ENCODE assay signal across 10 mouse cellular contexts in the genomic region with DNA sequence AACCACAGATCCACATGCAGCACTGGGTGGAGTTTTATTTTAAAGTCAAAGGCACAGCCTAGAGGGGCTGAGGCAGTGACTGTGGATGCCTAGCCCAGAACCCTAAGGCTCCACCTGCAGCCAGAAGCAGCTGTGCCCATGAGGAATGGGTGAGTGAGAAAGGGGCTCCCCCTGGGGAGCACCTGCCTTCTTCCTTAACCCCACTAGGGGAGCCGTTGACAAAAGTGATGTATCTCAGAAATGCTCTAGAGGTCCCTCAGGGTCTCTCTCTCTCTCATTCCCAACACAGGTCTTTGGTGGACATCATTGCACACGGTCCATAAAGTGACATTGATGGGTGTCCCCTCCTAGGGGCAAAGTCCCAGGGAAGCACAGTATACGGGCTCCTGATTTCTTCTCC. TPM values are rescaled to one million over a fixed set of nuclear protein-coding genes. Genes with fewer than 3 reads are reported as not detected.
DNase-seq lines count a peak whose midpoint lies in the region; ATAC-seq and TF ChIP-seq lines count a peak whose summit lies in the region.
"Had no signal": no experiment of that assay in that cellular context is flagged by ENCODE, and none has a peak within 500 bp of the region (broad histone marks: within the 10 kb centered on the region; RNA-seq: fewer than 3 reads in every experiment).

No protein-coding gene starts in this region.

- TF ChIP-seq CTCF in E14TG2a.4 (conservative IDR thresholded peaks at IDR 0.05; ENCODE audit: low read length) = peak; percentile 36

- 25% methylated on average over 3 of the region's 3 CpGs for WGBS in kidney, embryonic 15.5 days
- 26% methylated on average over 3 of the region's 3 CpGs for WGBS in kidney, embryonic 16.5 days
- 11% methylated on average over 3 of the region's 3 CpGs for WGBS in hindbrain, embryonic 13.5 days

- ATAC-seq in kidney, embryonic 15.5 days (replicated peaks; ENCODE audit: low FRiP score) = no peak
- no peak for ATAC-seq in kidney, embryonic 16.5 days (ENCODE audit: low FRiP score, low TSS enrichment)
- ATAC-seq in hindbrain, embryonic 13.5 days (ENCODE audit: low FRiP score) = no peak

- H3K9ac ChIP-seq in kidney, embryonic 15.5 days = no peak overlapping the region
- H3K9ac ChIP-seq in kidney, embryonic 16.5 days (replicated peaks; ENCODE audit: low read length) = no peak overlapping the region
- no peak overlapping the region for H3K9ac ChIP-seq in hindbrain, embryonic 13.5 days

- H3K36me3 ChIP-seq in kidney, embryonic 15.5 days = peaks cover 21% of the 10 kb centered on the region
- H3K36me3 ChIP-seq in kidney, embryonic 16.5 days (ENCODE audit: insufficient read depth, low read length) = peaks cover 15% of the 10 kb centered on the region; the same call in 1 of the 2 replicates
- H3K36me3 ChIP-seq in E14TG2a.4 (ENCODE audit: insufficient read depth, low read length) = peaks cover 24% of the 10 kb centered on the region
- no peaks in the 10 kb centered on the region for H3K36me3 ChIP-seq in hindbrain, embryonic 13.5 days

- H3K27ac ChIP-seq in kidney, embryonic 15.5 days = no peak overlapping the region
- no peak overlapping the region for H3K27ac ChIP-seq in kidney, embryonic 16.5 days (ENCODE audit: low read length)
- no peak overlapping the region for H3K27ac ChIP-seq in hindbrain, embryonic 13.5 days

- H3K9me3 ChIP-seq in kidney, embryonic 15.5 days (replicated peaks) = no peaks in the 10 kb centered on the region
- no peaks in the 10 kb centered on the region for H3K9me3 ChIP-seq in kidney, embryonic 16.5 days (ENCODE audit: low read length)
- no peaks in the 10 kb centered on the region for H3K9me3 ChIP-seq in E14TG2a.4 (ENCODE audit: low read length)
- H3K9me3 ChIP-seq in hindbrain, embryonic 13.5 days = no peaks in the 10 kb centered on the region

- H3K4me1 ChIP-seq in kidney, embryonic 15.5 days = peaks cover 20% of the 10 kb centered on the region
- H3K4me1 ChIP-seq in kidney, embryonic 16.5 days (ENCODE audit: insufficient read depth, low read length) = peaks cover 19% of the 10 kb centered on the region
- peaks cover 67% of the 10 kb centered on the region for H3K4me1 ChIP-seq in E14TG2a.4 (replicated peaks; ENCODE audit: low read depth, low read length)
- peaks cover 29% of the 10 kb centered on the region for H3K4me1 ChIP-seq in hindbrain, embryonic 13.5 days (replicated peaks)

- peak; percentile 44 for DNase-seq in retina, embryonic 14.5 days (ENCODE audit: low spot score)
- no peak for DNase-seq in testis, postnatal 14 days (ENCODE audit: low spot score)
- no peak for DNase-seq in right cerebral cortex, adult 2 months (ENCODE audit: low spot score in 2 of 2)
- no peak for DNase-seq in frontal cortex, postnatal 10 days (ENCODE audit: low spot score in 2 of 2)
- DNase-seq: left cerebral cortex, postnatal 4 days; lung, adult 18-20 months had no signal

- H3K4me2 ChIP-seq in kidney, embryonic 15.5 days = 0 out of 2 replicates have a peak overlapping the region, but pooled peaks have one; percentile 56
- H3K4me2 ChIP-seq in kidney, embryonic 16.5 days (replicated peaks; ENCODE audit: low read depth, low read length) = no peak overlapping the region
- H3K4me2 ChIP-seq in hindbrain, embryonic 13.5 days = peak overlapping the region; percentile 58

- H3K27me3 ChIP-seq in kidney, embryonic 15.5 days = peaks cover 48% of the 10 kb centered on the region
- peaks cover 40% of the 10 kb centered on the region for H3K27me3 ChIP-seq in kidney, embryonic 16.5 days (ENCODE audit: insufficient read depth, low read length)
- H3K27me3 ChIP-seq in E14TG2a.4 (ENCODE audit: insufficient read depth, low read length) = peaks cover 54% of the 10 kb centered on the region
- H3K27me3 ChIP-seq in hindbrain, embryonic 13.5 days = peaks cover 63% of the 10 kb centered on the region

- no peak overlapping the region for H3K4me3 ChIP-seq in kidney, embryonic 15.5 days (replicated peaks)
- H3K4me3 ChIP-seq in kidney, embryonic 16.5 days (ENCODE audit: low read length) = no peak overlapping the region
- peak overlapping the region; percentile 77; the same call in 1 of the 2 replicates for H3K4me3 ChIP-seq in E14TG2a.4 (replicated peaks; ENCODE audit: low read length)
- H3K4me3 ChIP-seq in hindbrain, embryonic 13.5 days = no peak overlapping the region

RNA-seq across cellular contexts. Expression of a gene that starts 11.4 kb away (rescaled TPM):
- polyA plus RNA-seq in kidney, embryonic 15.5 days (2015; fragmentation: Nextera tagmentation; extraction: Ambion mirVana) = 19.2 and 22.3 TPM in 2 replicates
- polyA plus RNA-seq in kidney, embryonic 16.5 days (2015; fragmentation: Nextera tagmentation; extraction: Ambion mirVana) = 27.1 and 28.3 TPM in 2 replicates
- 7.0 and 7.3 TPM in 2 replicates for polyA plus RNA-seq in hindbrain, embryonic 13.5 days (2015; fragmentation: Nextera tagmentation; extraction: Ambion mirVana)

RNA-seq across cellular contexts. Expression of a gene that starts 28.9 kb away (rescaled TPM):
- 0.74 and 1.2 TPM in 2 replicates for polyA plus RNA-seq in kidney, embryonic 15.5 days (2015; fragmentation: Nextera tagmentation; extraction: Ambion mirVana)
- 0.74 and 0.75 TPM in 2 replicates for polyA plus RNA-seq in kidney, embryonic 16.5 days (2015; fragmentation: Nextera tagmentation; extraction: Ambion mirVana)
- polyA plus RNA-seq in hindbrain, embryonic 13.5 days (2015; fragmentation: Nextera tagmentation; extraction: Ambion mirVana) = 1.0 and 1.1 TPM in 2 replicates
